ENCODE assay signal across 11 mouse cellular contexts in genomic region chr7:30332622-30333259, GRCm38 (mm10). TPM values are rescaled to one million over a fixed set of nuclear protein-coding genes. Genes with fewer than 3 reads are reported as not detected.
DNase-seq lines count a peak whose midpoint lies in the region; ATAC-seq and TF ChIP-seq lines count a peak whose summit lies in the region.
"Had no signal": no experiment of that assay in that cellular context is flagged by ENCODE, and none has a peak within 500 bp of the region (broad histone marks: within the 10 kb centered on the region; RNA-seq: fewer than 3 reads in every experiment).

No protein-coding gene starts in this region.

- H3K27me3 ChIP-seq in cerebellum, adult 2 months (ENCODE audit: control insufficient read depth, insufficient read depth, low read length) = no peaks in the 10 kb centered on the region
- H3K27me3 ChIP-seq in heart, postnatal 0 days (ENCODE audit: control insufficient read depth, insufficient read depth, low read length) = peaks cover 10% of the 10 kb centered on the region
- peaks cover 0 to 2% of the 10 kb centered on the region in 2 experiments; a peak in 3 of 4 replicates for H3K27me3 ChIP-seq in MEL (ENCODE audit: control insufficient read depth in 1 of 2, insufficient read depth in 2 of 2, low read length in 2 of 2)

- no peaks in the 10 kb centered on the region for H3K36me3 ChIP-seq in heart, postnatal 0 days (replicated peaks; ENCODE audit: control insufficient read depth, insufficient read depth, low read length)
- H3K36me3 ChIP-seq in MEL (ENCODE audit: control insufficient read depth in 1 of 2, insufficient read depth in 2 of 2, low read length in 2 of 2) = peaks cover 0 to 11% of the 10 kb centered on the region in 2 experiments; a peak in 2 of 4 replicates
- H3K36me3 ChIP-seq: limb, embryonic 10.5 days had no signal

- no peak for TF ChIP-seq POLR2A in cerebellum, adult 2 months (IDR thresholded peaks at IDR 0.05; ENCODE audit: borderline replicate concordance, insufficient read depth, low read length)
- TF ChIP-seq POLR2A in MEL (IDR thresholded peaks at IDR 0.05; ENCODE audit: control insufficient read depth in 1 of 2, insufficient read depth in 1 of 2, low read depth in 1 of 2, low read length in 2 of 2, poor library complexity in 1 of 2) = no peak

- H3K4me3 ChIP-seq in cerebellum, adult 2 months (replicated peaks; ENCODE audit: insufficient read depth, low read depth, low read length) = peak overlapping the region; percentile 71
- H3K4me3 ChIP-seq in heart, postnatal 0 days (ENCODE audit: low read depth, low read length) = no peak overlapping the region
- H3K4me3 ChIP-seq in MEL (ENCODE audit: control insufficient read depth in 1 of 2, insufficient read depth in 1 of 2, low read depth in 2 of 2, low read length in 2 of 2) = no peak overlapping the region
- H3K4me3 ChIP-seq: limb, embryonic 10.5 days had no signal

- peaks cover 31% of the 10 kb centered on the region for H3K4me1 ChIP-seq in cerebellum, adult 2 months (ENCODE audit: control insufficient read depth, insufficient read depth, low read length)
- H3K4me1 ChIP-seq in heart, postnatal 0 days (ENCODE audit: control insufficient read depth, insufficient read depth) = peaks cover 26% of the 10 kb centered on the region
- H3K4me1 ChIP-seq in MEL (ENCODE audit: control insufficient read depth in 1 of 2, insufficient read depth in 2 of 2, low read length in 2 of 2) = peaks cover 4 to 19% of the 10 kb centered on the region in 2 experiments; a peak in 3 of 4 replicates

- no peak for TF ChIP-seq RAD21 in MEL (IDR thresholded peaks at IDR 0.05; ENCODE audit: low read depth, low read length)

- 12% methylated on average over 18 of the region's 18 CpGs for WGBS in cerebellum, adult 2 months
- WGBS in heart, postnatal 0 days = 51% methylated on average over 18 of the region's 18 CpGs

- TF ChIP-seq EP300 in heart, postnatal 0 days (IDR thresholded peaks at IDR 0.05; ENCODE audit: low read depth) = no peak
- TF ChIP-seq EP300 in MEL (IDR thresholded peaks at IDR 0.05; ENCODE audit: low read depth in 1 of 2, low read length in 2 of 2) = peak in 1 of 2 experiments; percentile 68; a peak in 2 of 4 replicates

- no peak; the same call in 1 of the 2 replicates for TF ChIP-seq CTCF in cerebellum, adult 2 months (IDR thresholded peaks at IDR 0.05; ENCODE audit: borderline replicate concordance, insufficient read depth, low read depth, low read length)
- TF ChIP-seq CTCF in heart, postnatal 0 days (IDR thresholded peaks at IDR 0.05; ENCODE audit: low read depth) = no peak
- no peak; a peak in 1 of 6 replicates for TF ChIP-seq CTCF in MEL (IDR thresholded peaks at IDR 0.05 in 2 of 3, conservative IDR thresholded peaks at IDR 0.05 in 1 of 3; ENCODE audit: control insufficient read depth in 1 of 3, insufficient read depth in 1 of 3, low read depth in 2 of 3, low read length in 3 of 3, poor library complexity in 1 of 3, severe bottlenecking in 1 of 3)

- H3K27ac ChIP-seq in cerebellum, adult 2 months (ENCODE audit: insufficient read depth, low read length) = peak overlapping the region; percentile 75
- peak overlapping the region; percentile 11; the same call in 1 of the 2 replicates for H3K27ac ChIP-seq in heart, postnatal 0 days (ENCODE audit: low read depth)
- no peak overlapping the region; the same call in 1 of the 2 replicates for H3K27ac ChIP-seq in MEL (ENCODE audit: control insufficient read depth, low read depth, low read length)
- H3K27ac ChIP-seq: limb, embryonic 10.5 days had no signal

- DNase-seq in cerebellum, adult 2 months = peak in 1 of 2 experiments; percentile 56
- no peak for DNase-seq in cerebellum, postnatal 25 days
- DNase-seq in heart, postnatal 0 days (ENCODE audit: low spot score) = no peak
- DNase-seq in heart, adult 11 months = no peak
- peak; percentile 79 for DNase-seq in MEL (ENCODE audit: low read depth, low spot score)
- no peak for DNase-seq in kidney, postnatal 14 days
- DNase-seq in spleen, adult 18-20 months = no peak

- no peak overlapping the region for H3K9ac ChIP-seq in heart, postnatal 0 days (replicated peaks; ENCODE audit: low read depth, low read length)
- H3K9ac ChIP-seq in MEL (ENCODE audit: control insufficient read depth, low read depth, low read length, poor library complexity, severe bottlenecking) = no peak overlapping the region
- H3K9ac ChIP-seq: liver, postnatal 0 days had no signal

- no peaks in the 10 kb centered on the region for H3K79me2 ChIP-seq in MEL (ENCODE audit: control insufficient read depth, insufficient read depth, low read length, poor library complexity)

- no peak for ATAC-seq in heart, postnatal 0 days (ENCODE audit: insufficient read depth, low read depth)
- peak; percentile 45 for ATAC-seq in megakaryocyte progenitor cell, adult 5-6 weeks (replicated peaks; ENCODE audit: poor library complexity)

- no peaks in the 10 kb centered on the region for H3K9me3 ChIP-seq in heart, postnatal 0 days (replicated peaks; ENCODE audit: control insufficient read depth, low read length)
- no peaks in the 10 kb centered on the region for H3K9me3 ChIP-seq in MEL (replicated peaks; ENCODE audit: insufficient read depth, low read length)
- H3K9me3 ChIP-seq: limb, embryonic 10.5 days had no signal

- peak overlapping the region; percentile 34; the same call in 1 of the 2 replicates for H3K4me2 ChIP-seq in heart, postnatal 0 days (ENCODE audit: low read depth, low read length)

TF ChIP-seq in MEL, 35 proteins besides CTCF, POLR2A, EP300 and RAD21 (continues in another document):
- TF ChIP-seq ZKSCAN1 (IDR thresholded peaks at IDR 0.05; ENCODE audit: low read depth, low read length) (no peak), MEF2A (IDR thresholded peaks at IDR 0.05; ENCODE audit: extremely low read depth, insufficient replicate concordance, low read depth, low read length, poor library complexity, severe bottlenecking) (no peak), GABPA (IDR thresholded peaks at IDR 0.05; ENCODE audit: low read depth, low read length) (no peak), ZC3H11A (IDR thresholded peaks at IDR 0.05; ENCODE audit: low read depth, low read length) (no peak), HCFC1 (IDR thresholded peaks at IDR 0.05; ENCODE audit: low read depth, low read length) (peak; percentile 45), E2F4 (IDR thresholded peaks at IDR 0.05; ENCODE audit: borderline replicate concordance, low read depth, low read length) (no peak), NRF1 (IDR thresholded peaks at IDR 0.05; ENCODE audit: insufficient read depth, low read depth, low read length, poor library complexity, severe bottlenecking) (no peak), USF2 (IDR thresholded peaks at IDR 0.05; ENCODE audit: borderline replicate concordance in 1 of 2, insufficient read depth in 1 of 2, low read depth in 1 of 2, low read length in 2 of 2) (no peak)

RNA-seq across cellular contexts. Expression of gene Sdhaf1, which starts 9.0 kb away (rescaled TPM):
- 21.9 and 23.8 TPM in 2 replicates for polyA plus RNA-seq in cerebellum, adult 2 months (2012; rRNA removed)
- total RNA-seq in heart, postnatal 0 days (2014; rRNA removed; ENCODE audit: low replicate concordance) = 15.8 and 16.5 TPM in 2 replicates
- 23.2 and 23.3 TPM in 2 replicates for polyA plus RNA-seq in heart, postnatal 0 days (2015; fragmentation: Nextera tagmentation; extraction: Ambion mirVana)
- 4.3 and 4.5 TPM in 2 replicates for total RNA-seq in MEL (2012; rRNA removed)
- polyA plus RNA-seq in MEL (2012; ENCODE audit: insufficient read depth in 1 of 2, insufficient read length in 2 of 2, low read depth in 1 of 2, low replicate concordance in 2 of 2, missing spikeins in 1 of 2) = 1 to 10 TPM in 1 of 2 experiments, not detected in 1; 8.1 TPM
- total RNA-seq in megakaryocyte progenitor cell, adult 5-6 weeks (2015) = 7.6 and 9.0 TPM in 2 replicates
- 10.5 and 11.7 TPM in 2 replicates for total RNA-seq in megakaryocyte progenitor cell, adult 5-6 weeks (2017)

RNA-seq across cellular contexts. Expression of gene E130208F15Rik, which starts 11.2 kb away (rescaled TPM):
- 0.57 and 0.73 TPM in 2 replicates for polyA plus RNA-seq in cerebellum, adult 2 months (2012; rRNA removed)
- total RNA-seq in heart, postnatal 0 days (2014; rRNA removed; ENCODE audit: low replicate concordance) = 0.46 and 0.77 TPM in 2 replicates
- 2.6 and 3.1 TPM in 2 replicates for polyA plus RNA-seq in heart, postnatal 0 days (2015; fragmentation: Nextera tagmentation; extraction: Ambion mirVana)
- 0.92 and 0.96 TPM in 2 replicates for total RNA-seq in MEL (2012; rRNA removed)
- 1 to 10 TPM in 1 of 2 experiments, not detected in 1; 3.2 TPM for polyA plus RNA-seq in MEL (2012; ENCODE audit: insufficient read depth in 1 of 2, insufficient read length in 2 of 2, low read depth in 1 of 2, low replicate concordance in 2 of 2, missing spikeins in 1 of 2)
- total RNA-seq in megakaryocyte progenitor cell, adult 5-6 weeks (2015) = 0.47 TPM in 1 of 2 replicates, not detected in the other
- 1.6 and 2.0 TPM in 2 replicates for total RNA-seq in megakaryocyte progenitor cell, adult 5-6 weeks (2017)
- polyA plus RNA-seq: inflammation-experienced regulatory T-cells, adult 6 months; liver, postnatal 0 days had no signal

RNA-seq across cellular contexts. Expression of gene Syne4, which starts 18.1 kb away (rescaled TPM):
- polyA plus RNA-seq in cerebellum, adult 2 months (2012; rRNA removed) = 63.4 and 63.8 TPM in 2 replicates
- 0.34 and 1.1 TPM in 2 replicates for total RNA-seq in heart, postnatal 0 days (2014; rRNA removed; ENCODE audit: low replicate concordance)
- 1.6 TPM in 2 replicates for polyA plus RNA-seq in heart, postnatal 0 days (2015; fragmentation: Nextera tagmentation; extraction: Ambion mirVana)
- total RNA-seq in MEL (2012; rRNA removed) = 0.31 and 0.42 TPM in 2 replicates
- under 1 TPM in 1 of 2 experiments, not detected in 1; 0.82 TPM for polyA plus RNA-seq in MEL (2012; ENCODE audit: insufficient read depth in 1 of 2, insufficient read length in 2 of 2, low read depth in 1 of 2, low replicate concordance in 2 of 2, missing spikeins in 1 of 2)
- total RNA-seq in megakaryocyte progenitor cell, adult 5-6 weeks (2015) = 0.24 and 0.25 TPM in 2 replicates
- total RNA-seq in megakaryocyte progenitor cell, adult 5-6 weeks (2017) = 2.0 TPM in 1 of 2 replicates, not detected in the other

RNA-seq across cellular contexts. Expression of gene Alkbh6, which starts 24.2 kb away (rescaled TPM):
- 197 and 214 TPM in 2 replicates for polyA plus RNA-seq in cerebellum, adult 2 months (2012; rRNA removed)
- total RNA-seq in heart, postnatal 0 days (2014; rRNA removed; ENCODE audit: low replicate concordance) = 40.0 and 57.2 TPM in 2 replicates
- 63.5 and 71.2 TPM in 2 replicates for polyA plus RNA-seq in heart, postnatal 0 days (2015; fragmentation: Nextera tagmentation; extraction: Ambion mirVana)
- 15.0 and 16.2 TPM in 2 replicates for total RNA-seq in MEL (2012; rRNA removed)
- polyA plus RNA-seq in MEL (2012; ENCODE audit: insufficient read depth in 1 of 2, insufficient read length in 2 of 2, low read depth in 1 of 2, low replicate concordance in 2 of 2, missing spikeins in 1 of 2) = 10 to 100 TPM in 1 of 2 experiments, not detected in 1; 24.6 TPM
- total RNA-seq in megakaryocyte progenitor cell, adult 5-6 weeks (2015) = 17.8 and 21.9 TPM in 2 replicates
- total RNA-seq in megakaryocyte progenitor cell, adult 5-6 weeks (2017) = 34.2 and 41.8 TPM in 2 replicates

RNA-seq across cellular contexts. Expression of gene Lrfn3, which starts 29.8 kb away (rescaled TPM):
- 20.4 and 22.1 TPM in 2 replicates for polyA plus RNA-seq in cerebellum, adult 2 months (2012; rRNA removed)
- total RNA-seq in heart, postnatal 0 days (2014; rRNA removed; ENCODE audit: low replicate concordance) = 3.6 and 5.4 TPM in 2 replicates
- 0.40 and 0.69 TPM in 2 replicates for polyA plus RNA-seq in heart, postnatal 0 days (2015; fragmentation: Nextera tagmentation; extraction: Ambion mirVana)
- not detected in 2 replicates for total RNA-seq in MEL (2012; rRNA removed)
- polyA plus RNA-seq in MEL (2012; ENCODE audit: insufficient read depth in 1 of 2, insufficient read length in 2 of 2, low read depth in 1 of 2, low replicate concordance in 2 of 2, missing spikeins in 1 of 2) = not detected
- not detected in 2 replicates for total RNA-seq in megakaryocyte progenitor cell, adult 5-6 weeks (2015)
- total RNA-seq in megakaryocyte progenitor cell, adult 5-6 weeks (2017) = not detected in 2 replicates
- polyA plus RNA-seq: inflammation-experienced regulatory T-cells, adult 6 months had no signal
